Mouse (Mus musculus) embryonic facial prominence, embryonic 10.5 days (tissue): Measurements from ENCODE around the gene Fbln2. TPM values are rescaled to one million over a fixed set of nuclear protein-coding genes. Genes with fewer than 3 reads are reported as not detected.

Source experiments
- DNase-seq: peaks from one replicate; pipeline ENCODE4 v3.0.0-alpha.2; 2017; ENCODE audit warnings: low spot score
- H3K27ac ChIP-seq: fragments of 300-500 bp; sonication (generic); replicated peaks from 2 replicates; pipeline ENCODE4 v1.5.1; 2016; ENCODE audit warnings: mild to moderate bottlenecking
- H3K27me3 ChIP-seq: fragments of 300-500 bp; sonication (generic); replicated peaks from 2 replicates; pipeline ENCODE4 v1.6.1; 2016; ENCODE audit warnings: low read depth, mild to moderate bottlenecking; ENCODE audit not compliant: poor library complexity, severe bottlenecking
- H3K36me3 ChIP-seq: fragments of 300-500 bp; sonication (generic); replicated peaks from 2 replicates; pipeline ENCODE4 v1.6.1; 2016; ENCODE audit warnings: mild to moderate bottlenecking, moderate library complexity
- H3K4me1 ChIP-seq: fragments of 300-500 bp; sonication (generic); 2 replicates; pipeline ENCODE4 v1.6.1; 2016
- H3K4me3 ChIP-seq: fragments of 300-500 bp; sonication (generic); 2 replicates; pipeline ENCODE4 v1.5.1; 2016; ENCODE audit warnings: mild to moderate bottlenecking, moderate library complexity
- H3K9me3 ChIP-seq: fragments of 300-500 bp; sonication (generic); 2 replicates; pipeline ENCODE4 v1.6.1; 2016; ENCODE audit warnings: mild to moderate bottlenecking
- WGBS: fragments of 180-500 bp; shearing (Covaris S2); methylation state at CpG from one replicate; pipeline ENCODE4 v1.1.7; 2016; 5-methylcytosine and 5-hydroxymethylcytosine counted together
- polyA plus RNA-seq: library from polyadenylated mRNA; unstranded; fragments of >200 nt; fragmentation: Nextera tagmentation; extraction: Ambion mirVana; gene quantifications from 2 replicates; pipeline ENCODE4 v1.2.1, GENCODE M21; 2016

Fbln2 gene
- polyA plus RNA-seq, 1 experiment from 2014 or later = 69.0 TPM

- WGBS = 34% methylated on average over 30 of the region's 30 CpGs
- peaks cover 95% of the 10 kb centered on the region for H3K27me3 ChIP-seq
- H3K36me3 ChIP-seq = no peaks in the 10 kb centered on the region
- no peak overlapping the region for H3K27ac ChIP-seq
- DNase-seq = no peak
- H3K4me3 ChIP-seq = peak overlapping the region; percentile 54
- H3K9me3 ChIP-seq = no peaks in the 10 kb centered on the region
- H3K4me1 ChIP-seq = peaks cover 29% of the 10 kb centered on the region
Measured at GRCm38 (mm10) chr6:91285814-91286545, 73.7 kb downstream of the Fbln2 start.

GRCm38 (mm10) chr6:91286624-91287023 lies 74.4 kb downstream of the Fbln2 start:
- Histone ChIP-seq H3K36me3 (no peaks in the 10 kb centered on the region), H3K4me3 (no peak overlapping the region), H3K9me3 (no peaks in the 10 kb centered on the region), H3K27me3 (peaks cover 98% of the 10 kb centered on the region), H3K27ac (no peak overlapping the region), H3K4me1 (peaks cover 29% of the 10 kb centered on the region)
- 6% methylated on average over 15 of the region's 15 CpGs for WGBS
- peak; percentile 89 for DNase-seq

GRCm38 (mm10) chr6:91287148-91287547 lies 74.9 kb downstream of the Fbln2 start:
- Histone ChIP-seq H3K27me3 (peaks cover 95% of the 10 kb centered on the region), H3K27ac (no peak overlapping the region), H3K4me3 (no peak overlapping the region), H3K4me1 (peaks cover 26% of the 10 kb centered on the region), H3K9me3 (no peaks in the 10 kb centered on the region), H3K36me3 (no peaks in the 10 kb centered on the region)
- DNase-seq = no peak
- WGBS = 65% methylated on average over 4 of the region's 4 CpGs

GRCm38 (mm10) chr6:91287636-91288035 lies 75.4 kb downstream of the Fbln2 start:
- Histone ChIP-seq H3K9me3 (no peaks in the 10 kb centered on the region), H3K27ac (no peak overlapping the region), H3K27me3 (peaks cover 92% of the 10 kb centered on the region), H3K4me3 (no peak overlapping the region), H3K4me1 (peaks cover 26% of the 10 kb centered on the region), H3K36me3 (no peaks in the 10 kb centered on the region)
- DNase-seq = no peak
- 69% methylated on average over 6 of the region's 6 CpGs for WGBS

GRCm38 (mm10) chr6:91288251-91288785 lies 76.1 kb downstream of the Fbln2 start:
- Histone ChIP-seq H3K27me3 (peaks cover 85% of the 10 kb centered on the region), H3K4me1 (peaks cover 26% of the 10 kb centered on the region), H3K27ac (no peak overlapping the region), H3K36me3 (no peaks in the 10 kb centered on the region), H3K9me3 (no peaks in the 10 kb centered on the region), H3K4me3 (no peak overlapping the region)
- 57% methylated on average over 3 of the region's 3 CpGs for WGBS
- DNase-seq = no peak

- Histone ChIP-seq H3K27ac (no peak overlapping the region), H3K9me3 (no peaks in the 10 kb centered on the region), H3K36me3 (no peaks in the 10 kb centered on the region), H3K4me1 (peaks cover 26% of the 10 kb centered on the region), H3K4me3 (no peak overlapping the region), H3K27me3 (peaks cover 79% of the 10 kb centered on the region)
- DNase-seq = no peak
- 68% methylated on average over 1 of the region's 1 CpGs for WGBS
Measured at GRCm38 (mm10) chr6:91288961-91289360, 76.7 kb downstream of the Fbln2 start.

GRCm38 (mm10) chr6:91290937-91291336 lies 78.7 kb downstream of the Fbln2 start:
- DNase-seq = no peak

GRCm38 (mm10) chr6:91295431-91295830 lies 83.2 kb downstream of the Fbln2 start:
- WGBS = 81% methylated on average over 4 of the region's 4 CpGs
- Histone ChIP-seq H3K9me3 (no peaks in the 10 kb centered on the region), H3K4me1 (peaks cover 7% of the 10 kb centered on the region), H3K27ac (no peak overlapping the region), H3K4me3 (no peak overlapping the region), H3K27me3 (peaks cover 37% of the 10 kb centered on the region), H3K36me3 (no peaks in the 10 kb centered on the region)
- DNase-seq = no peak

More at GRCm38 (mm10) chr6:91290937-91291336, 78.7 kb downstream of the Fbln2 start:
- Histone ChIP-seq H3K36me3 (no peaks in the 10 kb centered on the region), H3K4me3 (no peak overlapping the region), H3K27ac (no peak overlapping the region), H3K27me3 (peaks cover 59% of the 10 kb centered on the region), H3K9me3 (no peaks in the 10 kb centered on the region), H3K4me1 (peaks cover 6% of the 10 kb centered on the region)
- WGBS = 86% methylated on average over 10 of the region's 10 CpGs

- H3K36me3 ChIP-seq = no peaks in the 10 kb centered on the region
- peaks cover 31% of the 10 kb centered on the region for H3K27me3 ChIP-seq
- H3K27ac ChIP-seq = peak overlapping the region; percentile 19; the same call in 1 of the 2 replicates
- peaks cover 26% of the 10 kb centered on the region for H3K4me1 ChIP-seq
- no peak overlapping the region for H3K4me3 ChIP-seq
- 74% methylated on average over 6 of the region's 6 CpGs for WGBS
- DNase-seq = no peak
- H3K9me3 ChIP-seq = no peaks in the 10 kb centered on the region
Measured at GRCm38 (mm10) chr6:91298828-91299227, 86.6 kb downstream of the Fbln2 start.

- Histone ChIP-seq H3K4me3 (no peak overlapping the region), H3K27ac (peak overlapping the region; percentile 35; the same call in 1 of the 2 replicates), H3K4me1 (peaks cover 26% of the 10 kb centered on the region), H3K36me3 (no peaks in the 10 kb centered on the region), H3K27me3 (peaks cover 31% of the 10 kb centered on the region), H3K9me3 (no peaks in the 10 kb centered on the region)
- WGBS = 77% methylated on average over 3 of the region's 3 CpGs
- DNase-seq = no peak
Measured at GRCm38 (mm10) chr6:91300079-91300478, 87.8 kb downstream of the Fbln2 start.

- Histone ChIP-seq H3K27me3 (peaks cover 24% of the 10 kb centered on the region), H3K4me1 (peaks cover 26% of the 10 kb centered on the region), H3K4me3 (no peak overlapping the region), H3K36me3 (no peaks in the 10 kb centered on the region), H3K27ac (peak overlapping the region; percentile 45; the same call in 1 of the 2 replicates), H3K9me3 (no peaks in the 10 kb centered on the region)
- 51% methylated on average over 1 of the region's 1 CpGs for WGBS
- DNase-seq = peak; percentile 27
Measured at GRCm38 (mm10) chr6:91301839-91302238, 89.6 kb downstream of the Fbln2 start.

GRCm38 (mm10) chr6:91302337-91302736 lies 90.1 kb downstream of the Fbln2 start:
- peak overlapping the region; percentile 45; the same call in 1 of the 2 replicates for H3K27ac ChIP-seq
- peaks cover 26% of the 10 kb centered on the region for H3K4me1 ChIP-seq
- DNase-seq = no peak
- no peak overlapping the region for H3K4me3 ChIP-seq
- H3K36me3 ChIP-seq = no peaks in the 10 kb centered on the region
- peaks cover 21% of the 10 kb centered on the region; the same call in 1 of the 2 replicates for H3K27me3 ChIP-seq
- no peaks in the 10 kb centered on the region for H3K9me3 ChIP-seq
- 82% methylated on average over 3 of the region's 3 CpGs for WGBS

- Histone ChIP-seq H3K4me1 (peaks cover 26% of the 10 kb centered on the region), H3K36me3 (no peaks in the 10 kb centered on the region), H3K27me3 (peaks cover 8% of the 10 kb centered on the region; the same call in 1 of the 2 replicates), H3K27ac (no peak overlapping the region), H3K9me3 (no peaks in the 10 kb centered on the region), H3K4me3 (no peak overlapping the region)
- DNase-seq = no peak
- WGBS = 83% methylated on average over 4 of the region's 4 CpGs
Measured at GRCm38 (mm10) chr6:91304172-91304571, 91.9 kb downstream of the Fbln2 start.
